Mouse (Mus musculus): ENCODE data around the gene Cdc5l.
"Not testable (repeated sequence)": the region's sequence is repeated elsewhere in the genome, so short reads cannot be mapped to it uniquely, and the experiment has no call there.

The Cdc5l gene

DNA sequence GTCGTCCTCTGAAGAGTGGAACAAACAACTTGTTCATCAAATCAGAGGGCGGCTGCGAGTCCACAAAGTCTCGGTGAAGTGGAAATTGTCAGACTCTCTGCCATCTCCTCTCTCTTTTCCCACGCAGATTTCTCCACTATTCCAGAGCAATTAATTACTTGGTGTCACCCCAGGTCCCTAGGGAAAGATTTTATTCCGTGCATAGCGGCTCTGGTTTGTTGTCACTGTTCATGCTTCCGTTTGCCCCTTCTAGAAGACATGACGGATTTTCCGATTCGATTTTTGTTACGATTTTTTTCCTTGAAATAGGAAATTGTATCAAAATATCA, 689 bp upstream of the Cdc5l start:
- no peak for DNase-seq (ENCODE audit: low spot score in 2 of 2)

DNA sequence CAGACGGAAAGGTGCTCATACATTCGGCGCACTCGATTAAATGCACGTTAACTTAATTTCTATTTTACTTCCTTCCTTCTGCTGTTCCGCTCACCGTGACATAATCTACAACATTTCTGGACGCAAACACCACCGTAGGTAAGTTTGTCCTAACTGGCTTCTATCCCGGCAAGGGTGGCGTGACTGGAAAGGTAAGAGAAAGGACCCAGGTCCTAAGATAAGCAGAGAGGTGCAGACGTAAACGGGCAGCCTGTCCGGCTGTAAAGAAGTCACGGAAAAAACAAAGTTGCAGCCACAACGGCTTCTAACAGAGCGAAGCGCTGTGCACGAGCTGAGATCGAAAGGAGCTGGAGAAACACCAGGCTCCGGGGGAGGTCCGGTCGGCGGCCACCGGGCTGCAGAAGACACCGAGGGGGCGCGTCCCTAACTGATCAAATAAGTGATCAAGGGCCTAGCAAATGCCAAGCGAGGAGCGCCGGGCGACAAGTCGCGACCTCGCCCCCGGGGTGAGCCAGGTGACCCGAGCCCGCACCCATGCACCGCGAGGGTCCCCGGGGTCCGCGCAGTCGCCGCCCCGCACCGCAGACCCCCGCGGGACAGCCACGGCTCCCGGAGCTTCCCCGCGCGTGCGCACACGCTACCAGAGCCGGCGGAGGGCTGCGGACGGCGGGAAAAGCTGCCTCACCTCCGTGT, 685 bp downstream of the Cdc5l start:
- peak in 1 of 2 experiments; percentile 14 for DNase-seq (ENCODE audit: low spot score in 2 of 2)

DNA sequence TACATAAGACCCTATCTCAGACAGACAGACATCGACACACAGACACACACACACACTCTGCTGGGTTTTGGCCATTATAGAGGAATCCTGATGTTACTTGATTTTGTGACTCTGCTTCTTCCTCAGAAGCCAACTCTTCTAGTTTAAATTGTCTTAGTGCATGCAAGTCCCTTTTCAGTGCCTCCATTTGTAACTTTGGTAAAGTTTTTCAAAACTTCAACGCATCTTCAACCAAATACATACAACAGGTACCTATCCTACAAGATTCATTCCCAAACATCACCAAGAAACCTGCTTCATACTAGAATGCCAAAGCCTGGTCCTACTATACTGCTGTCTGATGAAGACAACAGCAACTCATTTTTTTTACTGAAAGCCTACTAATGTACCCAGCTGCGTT, 1.5 kb downstream of the Cdc5l start:
- no peak for DNase-seq (ENCODE audit: low spot score in 2 of 2)

DNA sequence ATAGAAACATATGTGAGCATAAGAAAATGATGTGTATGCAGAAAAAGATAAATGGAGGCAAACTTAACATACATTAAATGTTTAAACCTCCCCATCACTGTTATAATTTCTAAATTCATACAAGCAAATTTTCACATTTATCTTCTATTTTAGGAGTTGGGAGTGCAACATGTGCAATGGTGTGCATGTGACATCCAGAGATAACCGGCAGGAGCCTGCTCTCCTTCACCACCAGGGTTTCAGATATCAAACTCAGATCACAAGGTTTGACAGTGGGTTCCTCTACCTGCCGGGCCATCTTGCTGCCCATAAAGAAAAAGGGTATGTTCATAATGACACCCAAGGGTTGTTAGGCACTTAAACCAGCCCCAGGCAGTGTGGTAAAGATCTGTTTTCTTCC, 16.1 kb downstream of the Cdc5l start:
- no peak for DNase-seq (ENCODE audit: low spot score in 2 of 2)

DNA sequence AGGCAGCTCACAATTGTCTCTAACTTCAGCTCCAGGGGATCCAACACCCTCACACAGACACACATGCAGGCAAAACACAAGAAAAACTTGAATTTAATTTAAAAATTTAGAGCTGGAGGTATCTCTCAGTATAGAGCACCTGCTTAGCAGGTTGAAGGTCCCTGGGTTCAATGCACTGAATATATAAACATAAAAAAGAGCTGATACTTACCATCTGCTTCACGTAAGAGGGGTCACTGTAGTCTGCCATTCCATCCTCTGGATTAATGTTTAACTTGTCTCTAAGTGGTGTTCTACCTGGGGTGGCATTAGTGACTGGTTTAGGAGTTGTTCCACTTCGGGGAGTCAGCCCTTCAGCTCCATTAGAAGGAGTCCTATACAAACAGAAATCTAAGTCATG, 21.9 kb downstream of the Cdc5l start:
- DNase-seq (ENCODE audit: low spot score in 2 of 2) = not testable (repeated sequence)

DNA sequence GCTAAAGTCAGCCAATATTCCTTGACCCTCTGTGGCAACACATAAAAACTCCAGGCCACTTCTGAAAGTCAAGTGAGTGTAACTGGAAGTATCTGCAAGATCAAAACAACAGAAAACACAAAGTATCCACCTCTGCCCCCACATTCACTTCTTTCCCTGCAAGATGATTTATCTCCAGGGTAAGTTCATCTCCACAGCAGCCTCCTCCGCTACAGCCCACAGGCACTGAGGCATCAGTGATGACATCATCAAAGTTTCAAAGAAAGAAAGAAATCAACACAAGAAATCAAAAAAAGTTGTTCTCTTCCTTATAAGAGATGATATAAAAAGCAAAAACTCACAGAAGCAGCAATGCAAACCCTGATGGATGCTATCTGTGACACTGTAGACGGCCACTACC, 24.8 kb downstream of the Cdc5l start:
- peak; percentile 38 to 43 for DNase-seq (ENCODE audit: low spot score in 2 of 2)

DNA sequence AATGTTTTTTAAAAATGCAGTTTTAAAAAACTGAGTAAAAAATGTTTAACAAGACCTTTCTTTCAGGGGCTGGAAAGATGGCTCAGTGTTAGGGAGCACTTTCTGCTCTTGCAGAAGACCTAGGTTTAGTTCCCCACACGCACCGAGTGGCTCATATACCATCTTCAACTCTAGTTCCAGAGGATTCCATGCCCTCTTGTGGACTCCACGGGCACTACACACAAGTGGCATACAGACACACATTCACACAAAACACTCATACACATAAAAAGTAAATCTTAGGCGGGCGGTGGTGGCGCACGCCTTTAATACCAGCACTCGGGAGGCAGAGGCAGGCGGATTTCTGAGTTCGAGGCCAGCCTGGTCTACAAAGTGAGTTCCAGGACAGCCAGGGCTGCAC, 27.3 kb downstream of the Cdc5l start:
- no peak for DNase-seq (ENCODE audit: low spot score in 2 of 2)

DNA sequence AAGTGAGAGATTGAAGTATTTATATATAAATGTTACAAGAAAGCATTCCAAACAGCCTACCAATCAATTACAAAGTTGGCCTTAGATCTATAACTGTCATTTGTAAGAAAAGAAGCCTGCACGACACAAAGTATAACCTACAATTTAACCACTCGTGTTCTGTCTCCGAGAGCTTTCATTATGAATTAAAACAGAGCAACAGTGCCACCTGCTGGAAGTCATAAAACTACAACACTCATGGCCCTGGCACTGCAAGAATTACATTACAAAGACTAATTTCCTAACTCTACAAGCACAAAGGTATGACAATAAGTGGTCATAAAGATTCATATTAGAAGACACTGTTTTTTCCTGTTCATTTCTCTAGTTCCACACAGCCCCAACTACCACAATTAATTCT, 30.3 kb downstream of the Cdc5l start:
- DNase-seq (ENCODE audit: low spot score in 2 of 2) = peak; percentile 74 to 80

DNA sequence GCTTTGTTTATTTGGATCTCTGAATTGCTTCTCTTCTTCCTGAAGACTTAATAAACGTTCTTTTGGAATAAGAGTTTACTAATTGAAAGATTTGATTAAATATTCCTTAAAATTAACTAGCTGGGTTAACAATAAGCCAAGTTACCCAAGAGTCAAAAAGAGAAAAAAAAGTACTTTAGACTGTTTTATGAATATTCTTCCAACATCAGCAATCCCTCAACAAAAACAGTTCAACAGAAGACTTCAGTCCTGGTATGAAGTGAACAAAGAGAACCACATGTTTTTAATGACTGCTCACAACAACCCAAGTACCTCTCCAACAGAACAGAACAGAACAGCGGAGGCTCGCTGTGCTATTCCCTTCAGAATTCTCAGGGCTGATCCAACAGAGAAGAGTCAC, 30.9 kb downstream of the Cdc5l start:
- DNase-seq (ENCODE audit: low spot score in 2 of 2) = no peak

DNA sequence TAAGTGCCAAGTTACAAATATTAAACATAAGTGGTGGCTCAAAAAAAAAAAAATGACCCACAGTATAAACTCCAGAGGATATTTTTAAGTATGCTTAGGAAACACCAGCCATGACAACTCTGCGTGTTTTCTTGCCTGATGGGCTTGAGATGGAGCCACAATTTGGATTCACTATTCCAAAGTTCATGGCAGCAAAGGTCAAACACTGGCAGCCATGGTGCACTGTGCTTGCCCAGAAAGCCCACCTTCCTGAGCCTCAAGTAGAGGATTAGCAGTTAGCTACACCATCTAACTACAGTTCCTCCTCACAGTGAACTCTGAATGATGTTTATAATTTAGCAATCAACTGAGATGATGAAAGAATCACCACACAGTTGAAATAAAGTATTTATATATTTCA, 31.4 kb downstream of the Cdc5l start:
- DNase-seq (ENCODE audit: low spot score in 2 of 2) = no peak

DNA sequence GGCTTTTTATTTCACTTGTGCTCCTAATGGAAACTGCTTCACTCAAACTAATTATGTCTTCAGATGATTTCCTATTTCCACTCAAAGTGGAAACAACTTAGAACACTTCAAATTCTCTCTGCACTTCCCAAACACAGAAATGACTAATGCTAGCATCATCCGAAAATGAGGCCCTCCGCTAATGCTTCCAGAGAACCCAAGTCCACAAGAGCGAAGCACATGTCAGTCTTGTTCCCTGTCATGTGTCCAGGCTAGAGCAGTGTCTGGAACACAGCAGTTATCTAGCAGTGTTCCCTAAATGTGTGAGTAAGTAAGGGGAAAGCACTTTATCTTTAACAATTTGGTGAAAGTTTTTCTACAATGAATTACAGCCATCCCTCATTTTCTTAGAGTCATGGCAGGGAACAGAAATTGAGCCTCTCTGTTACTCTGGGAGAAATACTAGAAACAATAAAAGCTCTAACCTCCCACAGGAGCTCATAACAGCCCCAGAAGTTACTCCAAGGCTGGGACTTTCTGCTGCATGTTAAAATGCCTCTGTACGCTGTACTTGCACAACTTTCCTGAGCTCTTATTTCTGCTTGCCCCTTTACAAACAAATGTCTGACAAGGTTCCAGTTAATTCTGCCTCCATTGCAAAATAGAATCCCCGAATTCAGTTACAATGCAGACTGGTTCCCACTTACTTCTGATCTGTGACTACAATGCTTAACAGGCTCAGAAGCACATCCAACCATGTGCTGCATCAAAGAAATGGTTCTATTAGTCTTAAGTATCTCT, 32.2 kb downstream of the Cdc5l start:
- no peak for DNase-seq (ENCODE audit: low spot score in 2 of 2)

DNA sequence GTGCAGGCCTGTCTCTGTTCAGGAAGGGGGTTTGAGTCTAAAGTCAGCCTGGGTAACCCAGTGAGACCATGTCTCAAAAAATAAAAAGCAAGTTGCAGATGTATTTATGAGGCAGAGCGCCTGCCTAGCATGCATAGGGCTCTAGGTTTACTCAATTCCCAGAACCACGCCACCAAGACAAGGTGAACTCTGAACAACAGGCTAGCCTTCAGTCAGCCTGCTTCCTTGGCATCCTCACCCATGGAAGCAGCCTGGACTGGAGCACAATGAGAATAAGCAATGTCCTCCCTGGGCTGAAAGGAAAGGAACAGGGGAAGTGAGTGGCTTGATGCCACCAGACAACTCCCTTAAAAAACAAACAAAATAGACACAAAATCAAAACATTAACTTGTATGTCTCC, 35.5 kb downstream of the Cdc5l start:
- no peak for DNase-seq (ENCODE audit: low spot score in 2 of 2)

DNA sequence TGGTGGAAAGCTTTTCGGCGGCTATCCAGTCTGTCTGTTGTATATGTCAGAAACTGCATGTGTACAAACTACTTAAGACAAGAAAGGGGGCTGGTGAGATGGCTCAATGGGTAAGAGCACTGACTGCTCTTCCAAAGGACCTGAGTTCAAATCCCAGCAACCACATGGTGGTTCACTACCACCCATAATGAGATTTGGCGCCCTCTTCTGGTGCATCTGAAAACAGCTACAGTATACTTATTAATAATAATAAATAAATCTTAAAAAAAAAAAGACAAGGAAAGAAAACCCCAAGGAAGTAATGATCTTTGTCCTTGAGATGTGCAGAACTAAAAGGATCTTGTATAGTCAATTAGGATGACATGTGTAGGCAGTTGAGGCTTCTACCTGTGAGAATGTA, 36.0 kb downstream of the Cdc5l start:
- no peak for DNase-seq (ENCODE audit: low spot score in 2 of 2)

DNA sequence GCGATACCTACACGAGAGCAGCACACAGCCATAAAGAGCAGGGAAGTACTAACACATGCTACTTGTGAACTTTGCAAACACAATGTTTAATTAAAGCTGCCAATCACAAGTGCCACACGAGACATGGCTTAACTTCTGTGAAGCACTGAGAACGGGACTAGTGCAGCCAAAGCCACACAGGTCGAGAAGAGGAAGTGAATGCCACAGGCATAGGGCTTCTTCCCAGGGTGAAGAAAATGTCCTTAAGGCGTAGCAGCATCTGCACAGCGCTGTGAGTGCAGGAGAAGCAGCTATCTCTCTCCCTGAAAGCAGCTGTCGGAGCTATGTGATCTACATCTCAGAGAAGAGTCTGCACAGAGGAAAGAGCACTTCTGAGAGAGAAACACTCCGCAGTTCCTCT, 38.9 kb downstream of the Cdc5l start:
- DNase-seq (ENCODE audit: low spot score in 2 of 2) = no peak

DNA sequence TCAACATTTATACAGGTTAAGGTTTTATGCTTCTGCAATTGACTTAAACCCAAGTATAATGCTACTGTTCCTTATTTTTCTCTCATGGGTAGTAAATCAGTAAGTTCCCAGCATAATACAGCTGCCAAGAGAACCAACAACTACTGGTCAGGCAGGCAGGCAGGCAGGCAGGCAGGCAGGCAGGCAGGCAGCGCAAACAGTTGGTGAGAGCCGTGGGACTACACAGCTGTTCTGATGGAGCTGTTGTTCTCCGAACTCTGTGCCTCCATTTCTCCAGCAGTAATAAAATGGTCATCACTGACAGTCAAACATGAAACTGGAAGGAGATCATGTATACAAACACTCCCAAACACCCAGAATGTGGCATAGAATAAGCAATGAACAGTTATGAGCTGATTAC, 39.8 kb downstream of the Cdc5l start:
- no peak for DNase-seq (ENCODE audit: low spot score in 2 of 2)

DNA sequence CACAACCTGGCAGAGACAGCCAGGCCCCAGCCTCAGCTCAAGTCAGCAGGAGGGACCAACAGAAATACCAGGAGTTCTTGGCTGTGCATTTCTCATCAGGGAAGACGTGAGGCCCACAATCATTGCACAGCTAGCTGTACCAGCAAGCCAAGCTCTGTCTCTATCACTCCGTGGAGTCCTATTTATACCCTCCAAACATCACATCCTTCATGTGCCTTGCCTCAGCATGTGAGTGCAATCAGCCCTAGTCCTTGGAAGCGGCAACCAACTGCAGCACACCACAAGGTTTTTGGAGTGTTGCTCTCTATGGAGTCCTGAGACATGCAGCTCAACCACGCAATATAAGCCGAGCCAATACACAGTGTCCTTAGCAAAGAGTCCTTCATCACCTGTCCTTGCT, 43.6 kb downstream of the Cdc5l start:
- peak in 1 of 2 experiments; percentile 23 for DNase-seq (ENCODE audit: low spot score in 2 of 2)

DNA sequence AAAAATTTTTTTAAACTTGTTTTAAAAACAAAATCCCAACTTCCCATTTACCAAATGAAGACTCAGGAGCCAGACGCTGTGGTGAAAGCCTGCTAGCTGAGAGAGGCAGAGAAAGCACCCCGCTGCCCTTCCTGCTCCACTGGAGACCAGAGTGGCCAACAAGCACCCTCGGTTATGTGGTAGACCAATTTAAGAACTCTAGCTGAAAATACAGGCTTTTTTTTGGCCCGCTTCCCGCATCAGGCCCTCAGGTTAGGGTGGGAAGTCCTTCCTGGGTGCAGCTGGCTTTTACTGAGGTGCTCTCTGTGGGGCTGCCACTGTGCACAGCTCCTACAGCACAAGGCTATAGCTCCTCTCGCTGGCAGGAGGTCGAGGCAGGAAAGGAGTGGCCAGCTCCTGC, 46.6 kb downstream of the Cdc5l start:
- no peak for DNase-seq (ENCODE audit: low spot score in 2 of 2)

DNA sequence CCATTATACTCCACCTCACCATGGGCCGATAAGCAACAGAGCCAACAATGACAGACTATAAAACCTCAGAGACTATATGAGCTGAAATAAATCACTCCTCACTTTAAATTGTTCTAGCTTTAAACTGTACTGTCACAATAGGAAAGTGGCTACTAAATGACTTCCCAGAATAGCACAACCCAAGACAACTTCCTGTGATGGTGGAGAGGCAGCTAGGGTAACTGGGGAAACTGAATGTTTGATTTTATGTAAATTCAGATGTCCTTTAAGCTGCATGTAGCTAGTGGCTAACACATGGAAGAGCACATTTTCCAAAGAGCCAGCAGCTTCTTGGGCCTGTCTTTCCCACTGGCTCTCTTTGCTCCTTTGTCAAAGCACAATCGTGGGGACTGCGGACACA, 50.2 kb downstream of the Cdc5l start:
- DNase-seq (ENCODE audit: low spot score in 2 of 2) = no peak

DNA sequence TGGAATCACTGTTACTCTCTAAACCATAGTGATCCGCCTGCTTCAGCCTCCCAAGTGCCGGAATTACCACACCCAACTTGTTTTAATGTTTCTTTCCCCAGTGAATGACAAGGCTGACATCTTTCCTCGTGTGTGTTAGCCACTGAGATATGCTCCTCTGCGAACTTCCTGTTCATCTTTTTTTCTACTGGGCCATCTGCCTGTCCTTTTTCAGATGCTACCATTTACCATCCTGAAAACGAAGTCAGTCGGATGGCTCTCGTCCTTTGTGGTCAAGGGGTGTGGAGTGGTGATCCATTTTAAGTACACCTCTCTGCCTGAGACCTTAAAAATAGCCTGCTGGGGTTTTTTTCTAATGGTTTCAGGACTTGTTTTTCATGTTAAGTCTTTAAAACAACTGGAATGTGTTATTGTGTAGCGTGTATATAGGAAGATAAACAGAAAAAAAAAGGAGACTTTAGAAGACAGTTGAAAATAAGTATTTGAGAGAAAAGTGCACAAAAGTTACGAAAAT, 54.2 kb downstream of the Cdc5l start:
- no peak for DNase-seq (ENCODE audit: low spot score in 2 of 2)

DNA sequence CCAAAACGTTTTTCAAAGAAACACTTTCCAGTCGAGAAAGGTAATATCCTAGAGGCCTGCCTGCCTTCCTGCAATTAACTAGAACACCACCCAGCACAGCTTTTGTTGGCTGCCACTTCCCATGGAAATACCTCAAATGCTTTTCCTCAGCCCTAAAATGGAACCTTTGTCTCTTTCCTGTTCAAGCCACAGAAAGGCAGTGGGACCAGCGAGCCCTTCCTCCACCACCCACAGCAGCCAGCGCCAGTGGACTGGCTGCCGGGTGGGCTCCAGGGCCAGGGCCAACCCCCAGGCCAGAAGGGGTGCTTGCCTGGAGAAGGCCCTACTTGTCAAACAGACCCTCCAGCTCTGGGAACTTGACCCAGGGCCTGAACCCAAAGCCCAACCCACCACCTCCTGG, 56.2 kb downstream of the Cdc5l start:
- no peak for DNase-seq (ENCODE audit: low spot score in 2 of 2)

DNA sequence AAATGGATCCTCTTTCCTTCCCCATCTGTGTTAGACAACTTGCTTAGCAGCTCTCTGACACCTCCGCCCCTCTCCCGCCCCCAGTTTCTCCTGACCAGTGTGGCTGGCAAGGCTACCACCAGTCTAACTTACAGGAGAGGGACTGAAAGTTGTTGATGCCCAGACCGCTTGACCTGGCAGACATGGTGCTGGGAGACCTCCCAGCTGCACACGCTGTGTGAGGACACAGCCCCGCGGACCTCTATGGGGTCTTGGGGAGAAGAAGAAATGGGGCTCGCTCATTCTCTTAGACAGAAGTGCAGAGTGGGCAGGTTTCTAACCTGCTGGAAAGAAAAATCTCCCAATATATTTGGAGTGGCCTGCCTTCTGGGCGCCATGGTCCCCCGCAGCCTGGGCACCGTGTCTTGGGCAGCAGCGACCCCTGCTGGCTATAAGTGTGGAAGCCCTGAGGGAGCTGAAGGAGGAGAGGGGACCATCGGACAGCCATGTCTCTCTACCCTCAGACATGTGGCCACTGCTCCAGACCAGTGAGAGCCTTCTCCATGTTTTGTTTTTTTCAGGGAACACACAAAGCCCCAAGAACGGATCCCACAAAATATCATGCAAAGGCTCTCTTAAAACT, 59.4 kb downstream of the Cdc5l start:
- peak; percentile 76 to 84 for DNase-seq (ENCODE audit: low spot score in 2 of 2)

DNA sequence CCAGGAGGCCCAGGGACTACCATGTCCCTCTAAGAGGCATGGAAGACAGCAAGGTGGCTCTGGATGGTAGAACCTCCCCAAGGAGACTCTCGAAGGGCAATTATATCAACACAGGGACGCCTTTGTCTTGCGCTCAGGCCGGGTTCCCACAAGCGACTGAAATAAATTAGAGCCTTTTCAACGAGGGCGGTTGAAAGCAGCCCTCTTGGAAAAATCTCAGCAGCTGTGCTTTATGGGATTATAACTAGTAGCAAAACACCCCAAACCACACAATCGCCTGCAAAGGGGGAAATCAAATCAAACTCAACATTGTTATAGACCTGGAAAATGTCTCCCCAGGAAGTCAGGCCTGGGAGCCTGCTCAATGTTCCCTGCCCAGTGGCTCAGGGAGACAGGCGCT, 62.5 kb downstream of the Cdc5l start:
- DNase-seq (ENCODE audit: low spot score in 2 of 2) = no peak

DNA sequence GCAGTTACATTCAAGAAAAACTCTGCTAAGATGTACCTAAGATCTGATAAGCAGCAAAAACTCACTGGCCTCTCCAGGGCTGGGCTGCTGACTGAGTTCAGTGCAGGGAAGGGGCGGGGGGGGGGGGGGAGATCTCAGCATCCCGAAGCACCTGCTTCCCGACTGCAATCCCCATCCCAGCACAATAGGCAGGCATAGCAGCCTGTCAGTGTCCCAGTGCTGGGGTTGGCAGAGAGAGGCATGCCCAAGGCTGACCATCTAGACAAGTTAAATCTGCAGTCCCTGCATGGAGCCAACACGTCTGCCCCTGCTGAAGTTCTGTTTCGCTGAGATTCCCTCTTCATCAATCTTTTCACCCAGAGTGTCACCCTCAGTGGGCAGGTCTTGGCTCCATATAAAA, 63.0 kb downstream of the Cdc5l start:
- DNase-seq (ENCODE audit: low spot score in 2 of 2) = no peak

Measured in right cerebral cortex, adult 2 months (tissue).